Mouse (Mus musculus) limb, embryonic 11.5 days (tissue): ENCODE results near the gene Batf2. TPM values are rescaled to one million over a fixed set of nuclear protein-coding genes. Genes with fewer than 3 reads are reported as not detected.
A peak's percentile ranks its signal among the peaks of the same experiment; 100 is the strongest.

ENCODE experiments used
- ATAC-seq: fragments of 200-750 bp; cut with Nextera tagmentation; 2 replicates; pipeline ENCODE4 v1.8.0; 2017; ENCODE audit warnings: low read depth; ENCODE audit not compliant: insufficient number of reproducible peaks, low FRiP score, low TSS enrichment
- DNase-seq: peaks from one replicate; pipeline ENCODE4 v3.0.0-alpha.2; 2015; ENCODE audit warnings: low spot score
- H3K27ac ChIP-seq: fragments of 300-500 bp; sonication (generic); replicated peaks from 2 replicates; pipeline ENCODE4 v1.5.1; 2014; ENCODE audit warnings: low read depth, mild to moderate bottlenecking, low read length
- H3K27me3 ChIP-seq: fragments of 300-500 bp; sonication (generic); 2 replicates; pipeline ENCODE4 v1.6.1; 2014; ENCODE audit warnings: mild to moderate bottlenecking, low read length, mixed read lengths; ENCODE audit not compliant: control insufficient read depth, insufficient read depth
- H3K36me3 ChIP-seq: fragments of 300-500 bp; sonication (generic); 2 replicates; pipeline ENCODE4 v1.6.1; 2014; ENCODE audit warnings: mild to moderate bottlenecking, low read length, moderate library complexity, mixed read lengths; ENCODE audit not compliant: control insufficient read depth, insufficient read depth
- H3K4me1 ChIP-seq: fragments of 300-500 bp; sonication (generic); 2 replicates; pipeline ENCODE4 v1.6.1; 2014; ENCODE audit warnings: low read length, mixed read lengths; ENCODE audit not compliant: control insufficient read depth, insufficient read depth
- H3K4me2 ChIP-seq: fragments of 300-500 bp; sonication (generic); 2 replicates; pipeline ENCODE4 v1.6.1; 2014; ENCODE audit warnings: low read depth, mild to moderate bottlenecking, moderate library complexity; ENCODE audit not compliant: severe bottlenecking
- H3K4me3 ChIP-seq: fragments of 300-500 bp; sonication (generic); 2 replicates; pipeline ENCODE4 v1.5.1; 2014; ENCODE audit warnings: low read depth, low read length
- H3K9ac ChIP-seq: fragments of 300-500 bp; sonication (generic); 2 replicates; pipeline ENCODE4 v1.6.1; 2014; ENCODE audit warnings: mild to moderate bottlenecking, low read length
- H3K9me3 ChIP-seq: fragments of 300-500 bp; sonication (generic); 2 replicates; pipeline ENCODE4 v1.6.1; 2016; ENCODE audit warnings: low read length; ENCODE audit not compliant: control insufficient read depth
- WGBS: fragments of 180-500 bp; shearing (Covaris S2); extraction: QIAGEN DNeasy Blood & Tissue Kit; methylation state at CpG from one replicate; pipeline ENCODE4 v1.1.7; 2014; 5-methylcytosine and 5-hydroxymethylcytosine counted together
- polyA plus RNA-seq: library from polyadenylated mRNA; unstranded; fragments of >200 nt; fragmentation: Nextera tagmentation; extraction: Ambion mirVana; gene quantifications from 2 replicates; pipeline ENCODE4 v1.2.1, GENCODE M21; 2014

Batf2 gene
- polyA plus RNA-seq, 1 experiment from 2014 or later: not detected

GRCm38 (mm10) chr19:6141394-6141749 lies 589 bp downstream of the Batf2 start, which contains the start of gene Arl2:
TSS of gene Arl2 (minus strand) at chr19:6141548.
- WGBS: under 1% methylated on average over 15 of the region's 15 CpGs
- peak; percentile 87 for DNase-seq
- H3K4me1 ChIP-seq: peaks cover 7% of the 10 kb centered on the region
- 0 out of 2 replicates have a peak, but pooled peaks cover 2% of the 10 kb centered on the region for H3K36me3 ChIP-seq
- peak within 1 kb of the TSS; percentile 93 for H3K27ac ChIP-seq
- H3K9ac ChIP-seq: peak within 1 kb of the TSS; percentile 86
- peak within 1 kb of the TSS; percentile 73 for H3K4me2 ChIP-seq
- peak within 1 kb of the TSS; percentile 56 for H3K4me3 ChIP-seq
- no peaks in the 10 kb centered on the region for H3K27me3 ChIP-seq
- ATAC-seq: peak; percentile 73
- H3K9me3 ChIP-seq: no peaks in the 10 kb centered on the region

GRCm38 (mm10) chr19:6144842-6145241 lies 4.1 kb downstream of the Batf2 start:
- no peaks in the 10 kb centered on the region for H3K27me3 ChIP-seq
- H3K4me2 ChIP-seq: no peak overlapping the region
- peaks cover 6% of the 10 kb centered on the region for H3K4me1 ChIP-seq
- H3K36me3 ChIP-seq: no peaks in the 10 kb centered on the region
- no peak overlapping the region for H3K9ac ChIP-seq
- H3K27ac ChIP-seq: no peak overlapping the region
- H3K4me3 ChIP-seq: no peak overlapping the region
- H3K9me3 ChIP-seq: no peaks in the 10 kb centered on the region
- DNase-seq (no peak), ATAC-seq (no peak)
- WGBS: 76% methylated on average over 5 of the region's 5 CpGs

- DNase-seq (no peak), ATAC-seq (no peak)
- 85% methylated on average over 9 of the region's 9 CpGs for WGBS
- no peaks in the 10 kb centered on the region for H3K4me1 ChIP-seq
- no peaks in the 10 kb centered on the region for H3K36me3 ChIP-seq
- no peak overlapping the region for H3K27ac ChIP-seq
- no peak overlapping the region for H3K9ac ChIP-seq
- no peak overlapping the region for H3K4me3 ChIP-seq
- no peaks in the 10 kb centered on the region for H3K9me3 ChIP-seq
- H3K4me2 ChIP-seq: no peak overlapping the region
- H3K27me3 ChIP-seq: no peaks in the 10 kb centered on the region
These were observed 14.4 kb downstream of the Batf2 start for GRCm38 (mm10) chr19:6155174-6155573.

- Histone ChIP-seq H3K27ac (no peak overlapping the region), H3K4me2 (no peak overlapping the region), H3K9me3 (no peaks in the 10 kb centered on the region), H3K4me1 (no peaks in the 10 kb centered on the region), H3K27me3 (no peaks in the 10 kb centered on the region), H3K9ac (no peak overlapping the region), H3K4me3 (no peak overlapping the region), H3K36me3 (no peaks in the 10 kb centered on the region)
- no peak for ATAC-seq
- no peak for DNase-seq
- WGBS: 65% methylated on average over 8 of the region's 8 CpGs
These were observed 15.6 kb downstream of the Batf2 start for GRCm38 (mm10) chr19:6156372-6156771.

- H3K9me3 ChIP-seq: no peaks in the 10 kb centered on the region
- no peaks in the 10 kb centered on the region for H3K27me3 ChIP-seq
- ATAC-seq: no peak
- H3K9ac ChIP-seq: no peak overlapping the region
- H3K27ac ChIP-seq: no peak overlapping the region
- H3K4me1 ChIP-seq: no peaks in the 10 kb centered on the region
- WGBS: 71% methylated on average over 6 of the region's 6 CpGs
- no peak overlapping the region for H3K4me3 ChIP-seq
- no peaks in the 10 kb centered on the region for H3K36me3 ChIP-seq
- H3K4me2 ChIP-seq: no peak overlapping the region
- no peak for DNase-seq
These were observed 16.4 kb downstream of the Batf2 start for GRCm38 (mm10) chr19:6157220-6157619.

GRCm38 (mm10) chr19:6163872-6164547 lies 23.2 kb downstream of the Batf2 start:
- H3K27ac ChIP-seq: no peak overlapping the region
- WGBS: 71% methylated on average over 10 of the region's 10 CpGs
- no peaks in the 10 kb centered on the region for H3K36me3 ChIP-seq
- no peak overlapping the region for H3K9ac ChIP-seq
- H3K9me3 ChIP-seq: no peaks in the 10 kb centered on the region
- no peak overlapping the region for H3K4me3 ChIP-seq
- H3K4me2 ChIP-seq: no peak overlapping the region
- no peaks in the 10 kb centered on the region for H3K27me3 ChIP-seq
- no peak for DNase-seq
- no peaks in the 10 kb centered on the region for H3K4me1 ChIP-seq
- no peak for ATAC-seq

GRCm38 (mm10) chr19:6166750-6167149 lies 26.0 kb downstream of the Batf2 start:
- H3K27me3 ChIP-seq: no peaks in the 10 kb centered on the region
- H3K9ac ChIP-seq: no peak overlapping the region
- no peaks in the 10 kb centered on the region for H3K36me3 ChIP-seq
- no peak for ATAC-seq
- H3K27ac ChIP-seq: no peak overlapping the region
- H3K4me3 ChIP-seq: no peak overlapping the region
- H3K4me2 ChIP-seq: no peak overlapping the region
- WGBS: 85% methylated on average over 4 of the region's 4 CpGs
- no peak for DNase-seq
- no peaks in the 10 kb centered on the region for H3K4me1 ChIP-seq
- no peaks in the 10 kb centered on the region for H3K9me3 ChIP-seq

- Histone ChIP-seq H3K9me3 (no peaks in the 10 kb centered on the region), H3K9ac (no peak overlapping the region), H3K4me1 (no peaks in the 10 kb centered on the region), H3K36me3 (no peaks in the 10 kb centered on the region), H3K27me3 (no peaks in the 10 kb centered on the region), H3K4me3 (no peak overlapping the region), H3K4me2 (no peak overlapping the region), H3K27ac (no peak overlapping the region)
- WGBS: 89% methylated on average over 8 of the region's 8 CpGs
- ATAC-seq (no peak), DNase-seq (no peak)
These were observed 30.4 kb downstream of the Batf2 start for GRCm38 (mm10) chr19:6171215-6171614.

- no peak overlapping the region for H3K4me3 ChIP-seq
- H3K27ac ChIP-seq: no peak overlapping the region
- no peaks in the 10 kb centered on the region for H3K27me3 ChIP-seq
- ATAC-seq: no peak
- no peak overlapping the region for H3K9ac ChIP-seq
- no peaks in the 10 kb centered on the region for H3K9me3 ChIP-seq
- H3K36me3 ChIP-seq: no peaks in the 10 kb centered on the region
- no peak for DNase-seq
- no peaks in the 10 kb centered on the region for H3K4me1 ChIP-seq
- WGBS: 57% methylated on average over 5 of the region's 5 CpGs
- no peak overlapping the region for H3K4me2 ChIP-seq
These were observed 34.0 kb downstream of the Batf2 start for GRCm38 (mm10) chr19:6174771-6175170.
